Mouse (Mus musculus) spleen, postnatal 14 days (tissue): ENCODE results near the gene Nop2.
A peak's percentile ranks its signal among the peaks of the same experiment; 100 is the strongest.

Experiments
- DNase-seq, 2 experiments: peaks; one replicate each; pipeline ENCODE4 v3.0.0; 2021 to 2022; ENCODE audit warnings: low spot score in 2 of 2

The Nop2 gene

DNA sequence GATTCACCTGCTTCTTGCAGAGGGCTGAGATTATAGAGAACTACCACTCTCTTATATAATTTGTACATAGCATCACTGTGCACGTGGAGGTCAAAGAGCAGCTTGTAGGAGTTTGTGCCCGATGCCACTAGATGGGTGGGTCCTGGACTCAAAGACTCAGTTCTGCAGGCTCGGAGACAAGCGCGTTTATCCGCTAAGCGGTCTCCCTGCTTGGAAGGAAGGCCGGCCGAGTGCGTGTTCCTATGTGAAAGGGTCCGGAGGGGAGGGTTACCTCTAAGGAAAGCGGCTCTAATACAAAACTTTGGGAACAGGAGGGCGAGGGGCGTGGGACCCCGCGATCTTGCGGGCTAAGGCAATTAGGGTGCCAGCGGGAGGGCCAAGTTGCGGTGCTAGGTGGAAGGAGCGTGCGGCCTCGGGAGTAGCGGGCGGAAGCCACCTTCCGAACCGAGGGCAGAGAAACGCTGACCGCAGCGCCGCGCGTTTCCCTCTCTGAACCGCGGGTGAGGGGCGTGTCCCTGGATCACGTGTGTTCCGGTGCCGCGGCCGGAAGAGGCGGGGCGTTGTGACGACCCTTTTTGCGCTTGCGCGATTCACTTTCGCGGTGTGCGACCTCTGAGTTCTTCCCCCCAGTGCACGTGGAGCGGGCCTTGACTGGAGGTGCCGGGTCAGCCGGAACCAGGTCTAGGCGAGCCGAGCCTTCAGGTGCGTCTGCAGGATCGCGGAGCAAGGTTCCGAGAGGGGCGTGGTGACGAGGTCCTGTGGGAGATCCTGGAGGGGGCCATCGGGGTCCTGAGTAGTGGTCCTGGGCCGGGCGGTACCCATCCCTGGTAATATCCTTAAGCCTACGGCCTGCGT is at the start of gene Nop2:
Gene Nop2, plus strand, starts transcription at position 608 of the 855 bp plus-strand sequence.
- DNase-seq = peak; percentile 75 to 82

DNA sequence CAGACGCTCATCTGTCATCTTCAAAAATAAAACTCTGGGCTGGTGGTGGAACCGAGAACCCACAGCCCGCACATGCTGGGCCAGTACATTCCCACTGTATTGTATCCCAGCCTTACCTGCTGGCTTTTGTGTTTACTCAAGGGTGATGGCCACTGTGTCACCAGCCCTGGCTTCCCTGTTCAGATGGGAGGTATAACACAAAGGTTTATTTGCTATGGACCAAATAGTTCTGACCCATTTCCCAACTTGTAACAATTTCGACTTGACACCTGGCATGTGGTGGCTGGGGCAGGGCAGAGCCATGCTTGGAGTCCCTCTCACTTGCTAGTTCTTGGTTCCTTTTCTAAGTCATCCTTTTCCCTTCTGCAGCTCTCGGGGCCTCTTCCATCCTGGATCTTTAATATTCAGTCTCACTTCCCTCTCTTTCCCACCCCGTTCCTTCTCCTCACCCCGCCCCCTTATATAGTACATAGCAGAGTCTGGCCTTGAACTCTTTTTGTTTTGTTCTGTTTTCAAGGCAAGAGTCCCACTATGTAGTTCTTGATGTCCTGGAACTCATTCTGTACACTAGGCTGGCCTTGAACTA is 48.8 kb upstream of the Nop2 start:
- DNase-seq = no peak

DNA sequence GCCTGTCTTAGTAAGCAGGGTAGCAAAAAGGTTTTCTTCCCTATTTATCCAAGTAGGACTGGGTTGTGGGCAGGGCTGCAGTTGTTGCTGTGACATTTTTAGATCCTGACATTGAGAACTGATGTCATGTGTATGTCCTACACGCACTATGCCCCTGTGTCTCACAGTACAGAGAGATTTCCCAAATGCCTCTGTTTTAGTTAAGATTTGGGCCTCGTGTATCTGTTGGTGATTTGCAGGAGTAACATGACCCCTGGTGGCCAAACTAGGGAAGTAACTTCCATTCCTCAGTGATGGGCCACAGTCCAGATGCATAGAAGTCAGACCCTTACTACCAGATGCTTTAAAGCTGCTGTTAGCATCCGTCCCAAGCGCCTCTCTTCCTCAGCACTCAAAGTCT is 47.3 kb upstream of the Nop2 start:
- peak in 1 of 2 experiments; percentile 38 for DNase-seq

DNA sequence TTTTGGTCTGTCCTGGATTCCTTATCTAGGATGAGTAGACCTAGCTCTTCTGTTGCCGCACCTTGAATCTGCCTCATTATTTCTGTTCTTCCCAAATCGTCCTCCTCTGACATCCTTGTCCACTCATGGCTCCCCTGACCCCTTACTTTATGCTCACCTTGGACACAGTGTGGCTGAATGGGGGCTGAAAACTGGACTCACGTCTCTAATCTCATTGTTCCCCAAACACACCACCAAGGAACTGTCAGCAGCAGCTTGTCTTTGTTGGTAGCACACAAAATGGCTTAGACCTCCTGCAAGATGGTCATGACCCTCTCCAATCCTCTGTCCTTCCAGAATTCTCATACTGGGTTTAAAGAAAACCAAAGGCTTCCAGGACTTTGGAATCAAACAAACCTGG is 43.8 kb upstream of the Nop2 start:
- DNase-seq = no peak

DNA sequence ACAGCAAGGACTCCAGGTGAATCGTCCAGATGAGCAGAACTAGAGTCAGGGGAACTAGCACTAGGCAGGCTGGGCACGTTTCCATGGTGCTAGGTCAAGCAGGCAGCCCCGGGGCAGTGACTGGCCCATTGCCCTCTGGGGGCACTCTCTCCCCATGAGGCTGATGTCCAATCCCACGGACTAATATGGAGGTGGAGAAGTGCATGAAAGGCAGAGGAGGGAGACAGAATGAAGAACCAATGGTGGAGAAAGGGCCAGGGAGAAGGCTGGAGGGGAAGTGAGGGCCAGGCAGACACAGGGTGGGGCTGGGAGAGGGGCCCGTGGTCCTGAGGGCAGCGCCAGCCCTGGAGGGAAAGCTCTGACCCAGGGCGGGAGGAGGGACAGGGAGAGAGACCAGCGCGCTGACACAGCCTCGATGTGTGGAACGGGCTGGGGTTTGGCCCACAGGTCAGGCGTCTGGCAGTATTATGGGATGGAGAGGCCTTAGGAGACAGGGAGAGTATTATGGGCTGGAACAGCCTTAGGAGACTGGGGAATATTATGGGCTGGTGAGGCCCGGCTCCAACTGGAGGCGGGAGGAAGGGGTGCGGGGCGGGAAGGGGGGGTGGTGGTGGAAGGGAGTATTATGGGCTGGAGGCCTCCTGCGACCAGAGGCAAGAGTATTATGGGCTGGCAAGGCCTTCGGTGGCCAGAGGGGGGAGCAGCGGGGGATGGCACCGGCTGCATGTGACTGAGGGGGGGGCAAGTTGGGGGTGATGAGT is 43.0 kb upstream of the Nop2 start:
- DNase-seq = peak in 1 of 2 experiments; percentile 21

DNA sequence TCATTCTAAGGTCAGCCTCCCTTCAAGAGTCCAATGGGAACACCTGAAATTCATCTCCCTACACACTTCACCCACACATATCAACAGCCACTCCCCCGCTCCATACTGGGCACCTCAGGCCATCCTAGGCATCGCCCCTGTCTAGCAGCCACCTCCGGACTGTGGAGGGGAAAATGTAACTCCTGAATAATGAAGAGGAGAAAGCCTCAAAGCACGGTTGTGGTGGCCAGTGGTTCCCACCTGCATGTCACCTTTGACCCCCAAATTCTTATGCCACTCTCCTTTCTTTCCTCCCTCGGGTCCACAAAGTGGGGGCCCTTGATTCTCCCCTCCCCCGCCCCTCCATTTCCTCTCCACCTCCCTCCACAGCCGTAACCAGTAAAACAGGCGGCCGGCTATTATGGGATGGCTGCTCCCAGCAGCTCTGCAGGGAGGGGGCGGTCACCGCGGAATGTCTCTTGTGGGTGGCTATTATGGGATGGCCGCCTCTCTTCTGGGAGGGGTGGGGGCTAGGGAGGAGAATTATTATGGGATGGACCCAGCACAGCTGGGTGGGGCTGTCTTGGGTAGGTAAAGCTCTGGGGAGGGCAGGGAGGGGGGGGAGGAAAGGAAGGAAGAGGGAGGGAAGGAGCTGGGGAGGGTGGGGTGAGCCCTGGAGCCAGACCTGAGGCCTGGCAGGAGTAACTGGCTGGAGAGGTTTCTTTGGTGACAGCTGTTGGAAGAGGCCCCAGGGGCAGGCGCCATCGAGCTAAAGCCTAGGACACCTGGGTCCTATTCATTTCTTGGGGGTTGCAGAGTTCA is 42.0 kb upstream of the Nop2 start:
- DNase-seq = peak; percentile 28 to 44

DNA sequence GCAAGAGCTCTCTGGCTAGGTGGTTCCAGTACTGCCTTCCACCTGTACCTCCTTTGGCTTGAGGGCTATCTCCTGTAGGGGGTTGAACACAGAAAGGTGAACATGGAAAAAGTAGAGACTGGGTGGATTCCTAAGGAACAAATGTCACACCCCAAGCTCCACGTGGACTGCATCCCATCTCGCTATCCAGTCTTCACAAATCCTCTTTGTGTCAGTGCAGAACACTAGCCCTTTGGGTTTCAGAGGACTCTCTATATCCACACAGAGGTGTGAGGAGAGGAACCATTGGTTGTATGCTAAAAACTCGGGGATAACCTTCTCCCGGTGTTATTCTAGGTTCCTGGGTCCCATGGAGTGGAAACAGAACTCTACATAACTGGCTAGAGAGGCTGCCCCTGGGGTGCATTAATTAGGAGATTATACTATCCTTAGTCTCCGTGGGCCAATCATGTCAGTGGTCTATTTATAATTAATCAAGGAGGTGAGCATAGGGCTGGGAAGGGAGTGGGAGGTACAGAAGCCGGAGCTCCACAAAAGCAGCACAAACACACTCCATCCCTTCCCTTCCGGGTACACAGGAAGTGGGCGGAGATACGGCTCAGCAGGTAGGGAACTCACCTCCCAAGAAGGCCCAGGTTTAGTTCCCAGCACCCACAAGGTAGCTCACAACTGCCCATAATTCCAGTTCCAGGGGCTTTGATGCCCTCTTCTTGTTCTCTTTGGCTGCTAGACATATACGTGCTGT is 41.2 kb upstream of the Nop2 start:
- DNase-seq = no peak

DNA sequence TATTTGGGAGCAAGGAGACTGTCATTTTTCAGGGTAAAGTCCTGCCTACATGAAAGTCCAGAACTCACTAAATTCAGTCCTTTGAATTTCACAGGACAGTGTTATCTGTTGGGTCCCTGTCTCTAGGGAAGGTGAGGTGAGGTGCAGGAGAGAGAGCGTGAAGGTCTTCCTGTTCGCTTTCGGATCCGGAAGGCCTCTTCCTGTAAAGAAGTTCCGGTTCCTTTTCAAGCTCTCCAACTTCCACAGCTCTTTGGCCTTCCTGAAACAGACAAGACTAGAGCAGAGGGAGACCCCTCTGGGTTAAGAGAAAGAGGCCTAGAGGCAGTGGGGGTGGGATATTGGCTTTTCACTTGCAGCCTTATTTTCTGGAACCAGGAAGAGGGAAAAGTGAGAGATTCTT is 39.3 kb upstream of the Nop2 start:
- DNase-seq = no peak

DNA sequence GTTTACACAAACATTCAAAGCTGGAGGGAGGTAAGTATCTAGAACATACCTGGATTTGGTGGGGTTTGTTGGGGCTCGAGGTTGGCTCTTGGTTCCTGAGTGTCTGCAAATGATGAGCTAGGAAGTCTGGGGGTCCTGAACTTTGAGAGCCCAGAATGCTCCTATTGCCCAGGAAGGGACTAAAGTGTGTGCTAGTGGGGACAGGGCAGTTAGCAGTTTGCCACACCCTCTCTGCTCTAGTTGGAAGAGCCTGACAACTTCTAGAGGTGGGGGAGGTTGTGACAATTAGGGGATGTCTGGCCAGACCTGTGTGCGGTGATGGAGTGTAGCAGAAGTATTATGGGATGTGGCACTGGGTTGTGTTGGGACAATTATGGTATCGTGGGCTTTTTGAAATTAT is 36.9 kb upstream of the Nop2 start:
- no peak for DNase-seq

DNA sequence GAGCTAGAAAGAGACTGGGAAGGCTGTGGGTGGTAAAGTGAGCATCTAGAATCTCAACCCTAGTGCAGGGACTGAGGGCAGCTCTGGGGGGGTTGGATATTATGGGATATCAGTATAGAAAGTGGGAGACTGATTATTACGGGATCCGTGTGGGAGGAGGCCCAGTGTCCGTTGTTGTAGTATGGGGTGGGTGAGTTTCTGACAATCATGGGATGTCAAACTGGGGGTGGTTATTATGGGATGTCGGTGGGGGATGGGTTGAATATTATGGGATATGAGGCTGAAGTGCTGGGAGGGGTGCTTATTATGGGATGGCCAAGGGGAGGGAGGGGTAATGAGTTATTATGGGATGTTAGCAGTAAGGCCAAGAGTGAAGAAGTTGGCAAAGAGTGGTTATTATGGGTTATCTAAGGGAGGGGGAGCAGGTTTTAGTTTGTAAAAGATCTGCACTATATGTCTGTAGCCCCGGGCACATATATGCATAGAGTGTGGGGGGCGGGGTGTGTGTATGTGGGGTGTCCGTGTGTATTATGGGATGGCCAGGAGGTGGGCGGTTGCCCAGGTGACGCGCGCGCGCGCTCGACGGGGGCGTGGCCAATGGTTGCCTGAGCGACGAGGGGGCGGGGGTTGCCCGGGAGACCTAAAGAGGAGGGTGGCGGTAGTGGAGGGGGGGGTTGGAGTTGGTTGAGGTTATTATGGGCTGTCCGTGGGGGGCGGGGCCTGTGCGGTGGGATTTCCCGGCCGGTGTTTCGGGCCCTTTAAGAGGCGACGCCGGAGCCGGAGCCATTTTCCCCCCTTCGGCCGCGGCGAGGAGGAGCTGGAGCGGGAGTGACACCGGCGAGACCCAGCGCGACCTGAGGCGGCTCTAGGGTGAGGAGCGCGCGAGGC is 36.1 kb upstream of the Nop2 start, which contains the start of gene Chd4:
Gene Chd4, plus strand, starts transcription at position 591 of the 888 bp plus-strand sequence.
- DNase-seq = peak; percentile 87 to 93

DNA sequence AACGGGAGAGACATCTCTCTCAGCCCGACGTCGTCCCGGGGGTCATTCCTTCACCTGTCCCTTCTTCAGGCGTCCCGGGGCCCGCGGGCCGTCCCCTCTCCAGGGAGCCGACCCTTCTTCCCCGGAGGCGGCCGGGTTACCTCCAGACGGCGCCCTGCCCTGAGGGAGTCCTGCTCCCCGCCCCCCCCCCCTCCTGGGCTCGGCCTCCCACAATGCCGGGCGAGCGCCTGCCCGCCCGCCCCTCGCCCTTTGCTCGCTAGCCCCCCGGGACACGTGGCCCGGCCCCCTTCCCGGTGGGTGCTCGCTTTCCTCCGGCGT is 35.5 kb upstream of the Nop2 start:
- DNase-seq = no peak

DNA sequence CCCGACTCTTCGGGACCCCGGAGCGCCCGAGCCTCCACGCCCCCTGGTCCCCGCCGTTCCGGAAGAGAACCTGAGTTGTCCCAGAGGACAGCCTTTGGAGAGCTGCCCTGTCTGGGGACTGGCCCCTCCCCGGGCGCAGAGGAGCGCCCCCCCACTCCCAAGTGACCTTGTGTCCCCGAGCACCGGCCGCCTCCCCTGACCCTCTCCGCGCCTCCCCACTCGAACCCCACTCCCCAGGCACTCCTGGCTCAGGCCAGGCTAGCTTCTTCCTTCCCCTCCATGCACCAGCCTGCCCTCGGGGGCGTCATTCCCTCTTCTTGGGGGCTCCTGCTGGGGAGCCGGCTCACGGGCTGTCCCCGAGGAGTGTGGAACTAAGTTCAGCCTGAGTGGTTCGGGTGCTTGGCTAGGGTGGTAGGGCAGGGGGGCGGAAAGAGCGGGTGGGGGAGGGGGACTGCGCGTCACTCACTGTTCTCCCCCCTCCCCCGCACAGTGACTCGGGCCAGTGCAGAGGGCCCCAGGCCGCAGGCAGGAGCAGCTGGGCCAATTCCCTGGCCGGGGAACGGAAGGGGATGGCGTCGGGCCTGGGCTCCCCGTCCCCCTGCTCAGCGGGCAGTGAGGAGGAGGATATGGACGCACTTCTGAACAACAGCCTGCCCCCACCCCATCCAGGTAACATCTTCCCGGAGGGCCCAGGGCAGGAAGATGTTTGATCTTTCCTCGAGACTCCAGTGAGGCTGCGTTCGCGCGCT is 34.9 kb upstream of the Nop2 start:
- peak; percentile 36 to 50 for DNase-seq

DNA sequence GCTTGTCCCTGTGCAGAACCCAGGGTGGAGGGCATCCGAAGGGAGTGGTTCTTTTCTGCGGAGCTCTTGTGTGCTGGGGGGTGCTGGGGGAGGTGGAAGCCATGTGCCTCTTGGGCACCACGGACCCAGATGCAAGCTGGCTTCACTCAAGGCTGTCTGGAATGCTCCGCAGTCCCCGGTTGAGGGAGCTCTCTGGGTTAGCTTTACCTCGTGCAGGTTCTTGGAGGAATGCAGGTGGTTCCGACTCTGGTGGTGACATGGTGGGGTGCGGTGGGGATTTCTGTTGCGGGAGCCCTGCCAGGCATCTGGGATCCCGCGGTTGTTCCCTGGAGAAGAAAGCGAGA is 34.4 kb upstream of the Nop2 start:
- DNase-seq = no peak

DNA sequence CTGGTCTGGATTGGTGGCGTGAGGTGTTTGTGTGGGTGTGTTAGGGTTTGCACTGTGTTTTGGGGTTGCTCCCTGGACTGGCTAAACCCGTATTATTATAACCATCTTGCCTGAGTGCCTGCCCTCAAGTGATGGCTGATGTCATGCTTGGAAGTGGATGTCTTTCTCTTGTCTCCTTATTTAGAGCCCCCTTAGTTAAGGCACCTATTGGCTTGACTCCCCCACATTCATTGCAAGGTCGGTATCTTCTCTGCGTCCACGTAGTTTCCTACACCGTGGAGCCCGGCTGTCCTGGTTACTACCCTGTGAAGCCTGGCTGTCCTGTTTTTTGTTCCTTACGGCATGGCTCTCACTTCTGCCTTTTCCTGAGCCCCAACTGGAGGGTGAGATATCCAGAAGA is 33.8 kb upstream of the Nop2 start:
- DNase-seq = no peak

DNA sequence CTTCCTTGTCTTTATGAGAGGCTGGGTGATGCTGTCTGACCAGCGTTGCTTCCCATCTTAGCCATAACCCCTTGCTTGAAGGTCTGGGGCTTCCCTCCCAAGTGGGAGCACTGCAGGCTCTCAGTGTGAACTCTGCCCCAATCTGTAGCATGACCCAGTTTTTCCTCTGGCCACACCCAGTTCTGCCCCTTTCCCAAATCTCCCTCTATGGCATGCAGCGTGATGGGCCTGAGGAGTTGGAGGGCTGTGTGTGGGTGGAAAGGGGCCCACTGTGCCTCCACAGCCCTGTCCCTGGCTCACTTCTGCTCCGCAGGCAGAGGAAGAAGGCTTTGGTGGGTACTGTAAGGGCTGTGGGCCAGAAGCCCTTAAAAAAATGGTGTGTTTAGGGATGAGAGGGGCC is 33.2 kb upstream of the Nop2 start:
- no peak for DNase-seq

DNA sequence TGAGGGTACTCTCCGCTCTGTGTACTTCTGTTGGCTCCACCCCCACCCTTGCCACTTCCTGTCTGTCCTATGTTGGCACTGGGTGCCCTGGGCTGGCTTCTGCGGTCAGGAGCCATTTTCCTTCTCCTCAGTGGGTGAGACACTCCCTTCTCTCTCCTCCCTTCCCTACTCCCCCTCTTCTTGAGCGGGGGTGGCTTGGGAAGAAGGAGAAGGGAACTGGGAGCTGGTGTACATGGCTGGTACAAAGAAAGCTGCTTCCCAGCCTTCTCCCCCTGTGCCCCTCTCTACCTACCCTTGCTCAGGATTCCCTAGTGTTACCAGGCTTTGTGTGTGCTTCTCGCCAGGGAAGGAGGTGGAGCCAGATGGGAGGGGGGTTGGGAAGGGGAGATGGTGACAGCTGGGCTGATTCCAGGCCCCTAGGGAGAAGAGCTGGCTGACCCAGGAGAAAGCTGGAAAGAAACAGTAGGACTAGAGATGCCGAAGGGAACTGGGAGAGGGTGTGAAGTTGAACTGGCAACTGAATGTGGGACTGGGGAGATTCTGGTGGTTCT is 32.2 kb upstream of the Nop2 start:
- peak in 1 of 2 experiments; percentile 42 for DNase-seq

DNA sequence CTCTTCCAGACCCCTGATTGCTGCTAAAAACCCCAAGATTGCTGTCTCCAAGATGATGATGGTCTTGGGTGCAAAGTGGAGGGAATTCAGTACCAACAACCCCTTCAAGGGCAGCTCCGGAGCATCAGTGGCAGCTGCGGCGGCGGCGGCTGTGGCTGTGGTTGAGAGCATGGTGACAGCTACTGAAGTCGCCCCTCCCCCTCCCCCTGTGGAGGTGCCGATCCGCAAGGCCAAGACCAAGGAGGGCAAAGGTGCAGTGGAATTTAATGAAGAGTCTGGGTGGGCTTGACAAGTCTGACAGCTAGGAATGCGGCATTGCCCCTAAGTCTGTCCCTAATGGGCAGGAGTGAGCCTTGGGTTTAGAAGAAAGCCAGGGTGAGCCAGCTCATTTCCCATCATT is 30.3 kb upstream of the Nop2 start:
- DNase-seq = no peak

DNA sequence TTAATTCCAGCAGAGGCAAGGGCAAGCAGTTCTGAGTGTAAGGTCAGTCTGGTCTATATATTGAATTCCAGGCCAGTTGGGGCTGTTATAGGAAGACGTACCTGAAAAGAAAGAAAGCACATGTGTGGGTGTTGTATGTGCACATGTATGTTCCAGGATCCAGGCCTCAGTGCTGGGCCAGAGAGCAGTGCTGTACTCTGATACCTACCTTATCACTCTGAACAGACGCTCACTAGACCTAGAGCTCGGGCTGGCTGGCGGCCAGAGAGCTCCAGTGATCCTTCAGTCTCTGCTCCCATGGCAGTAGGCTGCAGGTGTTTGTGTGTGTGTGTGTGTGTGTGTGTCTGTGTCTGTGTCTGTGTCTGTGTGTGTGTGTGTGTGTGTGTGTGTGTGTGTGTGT is 27.5 kb upstream of the Nop2 start:
- peak; percentile 68 for DNase-seq

DNA sequence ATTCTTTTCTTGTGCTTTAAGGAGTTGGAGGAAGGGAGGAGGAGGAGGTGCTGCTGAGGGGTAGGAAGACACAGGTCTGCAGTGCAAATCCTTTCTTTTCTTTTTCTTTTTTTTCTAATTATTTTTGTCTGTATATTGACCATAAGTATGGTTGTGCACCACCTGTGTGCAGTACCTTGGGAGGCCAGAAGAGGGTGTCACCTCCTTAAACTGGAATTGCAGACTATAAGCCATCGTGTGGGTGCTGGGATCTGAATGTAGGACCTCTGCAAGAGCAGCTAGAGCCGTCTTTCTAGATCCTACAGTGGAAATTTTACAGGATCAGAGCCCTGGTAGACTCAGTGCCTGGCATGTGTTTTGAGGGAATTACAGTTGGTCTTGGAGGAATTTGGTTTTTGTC is 24.0 kb upstream of the Nop2 start:
- DNase-seq = no peak
